Mouse (Mus musculus): ENCODE results near the gene Hipk2. TPM values are rescaled to one million over a fixed set of nuclear protein-coding genes. Genes with fewer than 3 reads are reported as not detected.
"Not testable (repeated sequence)": the region's sequence is repeated elsewhere in the genome, so short reads cannot be mapped to it uniquely, and the experiment has no call there.

The Hipk2 gene
- total RNA-seq, 2 experiments from 2014 or later = 45.8 to 49.0 TPM

DNA sequence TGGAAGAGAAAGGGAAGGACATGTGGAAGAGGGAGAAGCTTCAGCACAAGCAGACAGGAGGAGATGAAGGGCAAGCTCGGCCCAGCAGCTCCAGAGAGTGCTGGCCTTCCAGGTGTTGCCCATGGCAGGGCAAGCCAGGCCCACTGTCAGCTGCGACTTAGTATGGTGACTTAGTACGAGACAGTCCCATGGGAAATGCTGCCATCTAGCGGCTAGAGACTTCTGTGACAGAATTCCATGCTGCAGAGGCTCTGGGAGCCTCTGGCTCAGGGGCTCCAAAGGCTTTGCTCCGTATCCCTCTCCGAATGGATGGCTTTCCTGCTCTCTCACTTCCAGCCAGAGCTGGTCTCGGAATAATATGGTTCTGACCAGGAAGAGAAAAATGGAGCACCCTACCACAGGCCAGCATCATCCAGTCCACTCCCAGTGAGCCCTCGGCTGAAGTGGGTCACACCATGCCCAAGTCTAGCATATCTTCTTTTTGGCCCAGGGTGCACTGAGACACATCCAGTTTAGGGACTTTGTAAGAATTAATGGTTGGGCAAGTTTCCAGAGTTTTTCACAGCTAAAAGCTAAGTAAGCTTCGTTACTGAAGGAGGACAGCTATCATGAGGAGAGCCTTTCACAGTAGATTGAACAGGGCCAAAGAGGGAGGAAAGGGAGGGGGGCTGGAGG is 180.4 kb downstream of the Hipk2 start:
- DNase-seq = peak; percentile 74
- intact Hi-C loops (cut with DNase I; ENCODE audit: low total_unique reads) = no loop called here

DNA sequence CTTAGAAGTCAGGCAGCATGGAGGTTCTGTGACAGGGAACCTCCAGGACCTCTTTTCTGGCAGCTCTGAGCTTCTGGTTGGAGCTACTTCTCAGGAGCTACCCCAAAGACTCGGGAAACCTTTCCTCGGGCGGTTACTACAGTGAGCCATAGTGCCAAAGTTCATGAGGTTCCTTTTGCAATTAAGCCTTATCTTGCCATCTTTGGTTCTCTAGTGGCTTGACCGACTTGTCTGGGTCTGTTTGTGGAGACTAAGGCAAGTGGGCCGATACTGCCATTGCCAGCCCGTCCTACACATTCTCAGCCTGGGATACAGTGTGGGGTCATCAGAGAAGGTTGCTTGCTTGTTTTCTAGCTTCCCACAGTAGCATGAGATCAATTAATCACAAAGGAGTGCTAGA is 183.4 kb downstream of the Hipk2 start:
- intact Hi-C loops (cut with DNase I; ENCODE audit: low total_unique reads) = loop anchor here (5.0 kb wide), 1 partner anchor 45 kb away; no protein-coding TSS in a partner anchor
- DNase-seq = no peak

DNA sequence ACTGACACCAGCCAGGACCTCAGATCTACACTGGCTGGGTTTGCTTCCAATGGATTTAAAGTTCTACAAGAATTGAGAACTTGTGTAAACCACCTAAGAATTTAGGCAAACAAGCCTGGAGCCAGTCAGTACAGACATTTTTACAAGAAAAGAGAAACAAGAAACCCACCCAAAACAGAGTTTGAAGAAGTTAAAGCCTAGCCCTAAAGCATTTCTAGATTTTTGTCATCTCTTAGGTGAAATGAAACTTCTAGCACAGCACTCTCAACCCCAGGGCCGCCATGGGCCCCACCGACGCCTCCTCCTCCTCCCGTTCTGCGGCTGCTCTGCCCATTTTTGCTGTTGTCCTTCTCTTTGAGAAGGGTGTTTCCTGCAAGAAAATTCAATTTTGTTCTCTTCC is 184.9 kb downstream of the Hipk2 start:
- no peak for DNase-seq
- intact Hi-C loops (cut with DNase I; ENCODE audit: low total_unique reads) = loop anchor here (5.0 kb wide), 1 partner anchor 44 kb away; no protein-coding TSS in a partner anchor

DNA sequence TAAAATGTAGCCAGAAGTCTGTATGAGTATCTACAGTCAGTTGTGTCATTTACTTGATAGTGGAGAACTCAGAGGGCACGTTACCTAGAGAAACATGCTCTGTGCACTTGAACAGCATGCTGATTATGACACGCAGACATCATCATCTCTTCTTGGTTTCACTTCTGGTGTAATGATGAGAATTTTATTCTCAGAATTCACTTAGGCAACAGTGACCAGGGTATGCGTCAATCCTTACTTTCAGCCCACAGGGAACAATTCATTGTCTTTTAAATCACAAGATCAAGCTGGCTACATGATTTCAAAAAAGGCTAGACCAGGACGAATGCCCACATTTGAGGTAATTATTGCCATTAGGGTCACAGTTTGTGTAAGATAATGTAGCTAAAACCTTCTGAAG is 185.3 kb downstream of the Hipk2 start:
- intact Hi-C loops (cut with DNase I; ENCODE audit: low total_unique reads) = loop anchor here (5.0 kb wide), 1 partner anchor 43 kb away; no protein-coding TSS in a partner anchor
- DNase-seq = no peak

DNA sequence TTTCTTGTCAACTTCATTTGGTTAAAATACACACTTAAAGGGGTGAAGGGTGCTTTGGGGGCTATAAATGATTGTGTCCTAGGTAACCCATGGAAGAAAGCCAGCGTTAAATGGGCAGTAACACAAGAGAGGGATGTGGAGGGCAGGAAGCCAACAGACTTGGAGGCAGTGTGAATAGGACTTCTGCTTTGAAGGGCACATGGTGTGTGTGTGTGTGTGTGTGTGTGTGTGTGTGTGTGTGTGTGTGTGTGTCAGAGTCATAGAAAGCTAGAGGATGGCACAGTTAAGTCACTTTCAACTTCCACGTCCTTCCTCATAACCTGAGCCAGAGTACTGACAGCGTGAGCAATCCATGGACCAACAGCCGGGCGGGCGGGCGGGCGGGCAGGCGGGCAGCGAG is 187.1 kb downstream of the Hipk2 start:
- no peak for DNase-seq

GRCm38 (mm10) chr6:38687216-38687615 is 188.7 kb downstream of the Hipk2 start:
- intact Hi-C loops (cut with DNase I; ENCODE audit: low total_unique reads) = no loop called here
- DNase-seq = no peak

More for the DNA sequence above, 187.1 kb downstream of the Hipk2 start:
- intact Hi-C loops (cut with DNase I; ENCODE audit: low total_unique reads) = no loop called here

- intact Hi-C loops (cut with DNase I; ENCODE audit: low total_unique reads) = no loop called here
- no peak for DNase-seq
Observed at GRCm38 (mm10) chr6:38682532-38682931, 193.4 kb downstream of the Hipk2 start.

- no peak for DNase-seq
Observed at GRCm38 (mm10) chr6:38677629-38678028, 198.3 kb downstream of the Hipk2 start.

GRCm38 (mm10) chr6:38676723-38677122 is 199.2 kb downstream of the Hipk2 start:
- intact Hi-C loops (cut with DNase I; ENCODE audit: low total_unique reads) = no loop called here
- no peak for DNase-seq

More at GRCm38 (mm10) chr6:38677629-38678028, 198.3 kb downstream of the Hipk2 start:
- intact Hi-C loops (cut with DNase I; ENCODE audit: low total_unique reads) = no loop called here

GRCm38 (mm10) chr6:38676217-38676616 is 199.7 kb downstream of the Hipk2 start:
- intact Hi-C loops (cut with DNase I; ENCODE audit: low total_unique reads) = no loop called here
- no peak for DNase-seq

DNA sequence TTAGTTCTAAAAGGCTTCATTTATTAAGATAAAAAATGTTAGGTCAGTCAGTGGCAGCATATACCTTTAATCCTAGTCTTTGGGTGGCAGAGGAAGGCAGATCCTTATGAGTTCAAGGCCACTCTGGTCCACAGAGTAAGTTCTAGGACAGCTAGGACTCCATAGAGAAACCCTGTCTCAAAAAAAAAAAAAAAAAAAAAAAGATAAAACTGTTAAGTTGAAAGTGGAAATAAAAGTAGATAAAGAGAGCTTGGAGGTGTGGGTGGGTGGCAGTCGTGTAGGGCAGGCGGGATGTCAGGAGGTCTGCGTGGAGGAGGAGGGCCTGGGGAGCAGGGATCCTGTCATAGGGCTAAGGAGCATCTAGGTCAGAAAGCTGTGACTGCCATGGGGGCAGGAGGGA is 204.0 kb downstream of the Hipk2 start:
- no peak for DNase-seq
- intact Hi-C loops (cut with DNase I; ENCODE audit: low total_unique reads) = no loop called here

- intact Hi-C loops (cut with DNase I; ENCODE audit: low total_unique reads) = no loop called here
- DNase-seq = no peak
Observed at GRCm38 (mm10) chr6:38671270-38671669, 204.7 kb downstream of the Hipk2 start.

DNA sequence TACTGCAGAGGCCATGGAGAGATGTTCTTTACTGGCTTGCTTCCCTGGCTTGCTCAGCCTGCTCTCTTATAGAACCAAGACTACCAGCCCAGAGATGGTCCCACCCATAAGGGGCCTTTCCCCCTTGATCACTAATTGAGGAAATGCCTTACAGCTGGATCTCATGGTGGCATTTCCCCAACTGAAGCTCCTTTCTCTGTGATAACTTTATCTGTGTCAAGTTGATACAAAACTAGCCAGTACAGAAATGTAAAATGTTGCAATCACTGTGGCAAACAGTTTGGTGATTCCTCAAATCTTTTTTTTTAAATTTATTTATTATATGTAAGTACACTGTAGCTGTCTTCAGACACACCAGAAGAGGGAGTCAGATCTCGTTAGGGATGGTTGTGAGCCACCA is 205.5 kb downstream of the Hipk2 start:
- intact Hi-C loops (cut with DNase I; ENCODE audit: low total_unique reads); DNase-seq: not testable (repeated sequence)

- no peak for DNase-seq
- intact Hi-C loops (cut with DNase I; ENCODE audit: low total_unique reads) = no loop called here
Observed at GRCm38 (mm10) chr6:38669580-38669979, 206.4 kb downstream of the Hipk2 start.

GRCm38 (mm10) chr6:38662714-38663615 is 213.0 kb downstream of the Hipk2 start, which contains the start of gene Clec2l:
TSS of gene Clec2l (plus strand) at chr6:38663069.
- DNase-seq = peak; percentile 53
- intact Hi-C loops (cut with DNase I; ENCODE audit: low total_unique reads) = no loop called here

GRCm38 (mm10) chr6:38661626-38662025 is 214.3 kb downstream of the Hipk2 start:
- intact Hi-C loops (cut with DNase I; ENCODE audit: low total_unique reads) = no loop called here
- DNase-seq = no peak

GRCm38 (mm10) chr6:38650263-38650937 is 225.6 kb downstream of the Hipk2 start:
- peak; percentile 67 for DNase-seq
- intact Hi-C loops (cut with DNase I; ENCODE audit: low total_unique reads) = loop anchor here (5.0 kb wide), 1 partner anchor 267 kb away; no protein-coding TSS in a partner anchor

GRCm38 (mm10) chr6:38649545-38649944 is 226.4 kb downstream of the Hipk2 start:
- intact Hi-C loops (cut with DNase I; ENCODE audit: low total_unique reads) = loop anchor here (5.0 kb wide), 1 partner anchor 43 kb away; no protein-coding TSS in a partner anchor
- DNase-seq = no peak

Data from gastrocnemius, postnatal 14 days (tissue).